Mouse (Mus musculus) cerebellum, postnatal 14 days (tissue): ENCODE measurements at regions not wholly inside any gene's neighbourhood (a gene's known extent, or its start where the extent isn't known, plus 50 kb on each side); places are given as distances from the start of the nearest gene placed in this dataset.
"Not testable (repeated sequence)": the region's sequence is repeated elsewhere in the genome, so short reads cannot be mapped to it uniquely, and the experiment has no call there.

Experiments
- DNase-seq, 2 experiments: peaks; one replicate each; pipeline ENCODE4 v3.0.0; 2021; ENCODE audit warnings: mixed read lengths in 2 of 2

DNA sequence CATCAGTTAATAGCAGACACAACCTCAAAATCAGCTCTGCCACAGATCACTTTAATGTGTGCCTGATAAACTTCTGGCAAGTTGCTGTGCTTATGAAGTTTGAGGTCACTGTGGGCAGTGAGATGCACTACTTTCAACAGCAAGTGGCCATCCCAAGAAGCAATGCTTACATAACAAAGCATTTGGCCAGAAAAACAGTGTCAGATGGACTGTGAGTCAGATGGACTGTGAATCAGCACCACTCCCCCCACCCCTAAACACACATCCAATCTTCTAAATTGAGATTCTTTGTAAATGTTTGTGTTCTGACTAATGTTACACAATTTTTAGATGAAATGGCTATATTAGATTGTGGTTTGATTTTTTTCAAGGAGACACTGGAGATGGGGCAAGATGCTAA, 550.7 kb downstream of the Nxph1 start:
- DNase-seq: peak; percentile 3 to 26

GRCm38 (mm10) chr6:9534395-9534794, 586.2 kb downstream of the Nxph1 start:
- no peak for DNase-seq

DNA sequence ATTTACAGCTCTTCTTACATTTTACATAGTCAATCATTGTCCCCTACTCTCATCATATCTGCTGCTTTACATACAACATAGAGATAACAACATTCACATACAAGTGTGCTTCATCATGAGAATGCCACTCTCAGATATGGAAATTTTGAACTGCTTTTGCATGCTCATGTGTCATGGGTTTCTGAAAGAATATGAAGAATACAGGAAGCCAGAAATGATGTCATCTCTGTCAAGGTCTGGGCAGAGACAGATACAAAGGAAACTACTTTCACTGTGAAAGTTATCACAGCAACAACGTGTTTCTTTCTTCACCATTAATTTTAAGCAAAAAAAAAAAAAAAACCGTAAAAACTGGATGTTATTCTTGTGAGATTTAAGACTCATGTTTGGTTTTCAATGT, 590.5 kb downstream of the Nxph1 start:
- no peak for DNase-seq

DNA sequence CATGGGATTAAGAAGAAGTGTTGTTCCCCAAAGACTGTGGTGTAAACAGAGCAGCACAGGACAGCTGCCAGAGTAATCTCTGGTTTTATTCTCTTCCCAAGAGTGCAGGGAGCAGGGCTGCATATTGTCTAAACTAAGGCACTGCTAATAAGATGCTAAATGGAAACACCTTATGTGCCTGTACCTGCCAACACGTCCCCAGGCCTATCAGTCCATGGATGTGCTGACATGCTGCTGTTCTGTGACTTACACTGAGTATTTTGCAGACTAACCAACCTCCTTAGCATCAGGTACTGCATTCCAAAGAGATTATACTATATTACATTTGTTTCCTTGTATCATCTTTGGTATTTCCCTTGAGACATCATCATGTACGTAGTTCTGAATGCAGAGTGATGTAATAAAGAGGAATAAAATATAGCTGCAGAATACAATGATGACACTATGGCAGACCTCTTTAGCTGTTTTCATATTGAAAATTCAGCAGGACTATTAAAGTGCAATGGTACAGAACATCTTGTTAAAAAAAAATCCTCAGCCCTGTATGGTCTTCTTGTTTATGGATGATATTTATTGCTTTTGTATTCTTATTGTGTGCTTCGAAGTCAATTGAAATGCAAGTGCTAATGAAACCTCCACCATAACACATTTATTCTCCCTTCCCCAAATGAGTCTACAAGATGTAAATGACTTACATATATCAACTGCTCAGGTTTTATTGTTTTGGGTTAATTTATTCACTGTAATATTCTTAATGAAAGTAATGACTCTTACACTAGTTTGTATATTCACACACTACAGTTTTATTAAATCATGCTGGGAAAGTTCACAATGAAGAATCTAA, 602.1 kb downstream of the Nxph1 start:
- DNase-seq: no peak

GRCm38 (mm10) chr6:9563290-9564044, 615.2 kb downstream of the Nxph1 start:
- no peak for DNase-seq

GRCm38 (mm10) chr6:9571787-9572186, 623.6 kb downstream of the Nxph1 start:
- no peak for DNase-seq

DNA sequence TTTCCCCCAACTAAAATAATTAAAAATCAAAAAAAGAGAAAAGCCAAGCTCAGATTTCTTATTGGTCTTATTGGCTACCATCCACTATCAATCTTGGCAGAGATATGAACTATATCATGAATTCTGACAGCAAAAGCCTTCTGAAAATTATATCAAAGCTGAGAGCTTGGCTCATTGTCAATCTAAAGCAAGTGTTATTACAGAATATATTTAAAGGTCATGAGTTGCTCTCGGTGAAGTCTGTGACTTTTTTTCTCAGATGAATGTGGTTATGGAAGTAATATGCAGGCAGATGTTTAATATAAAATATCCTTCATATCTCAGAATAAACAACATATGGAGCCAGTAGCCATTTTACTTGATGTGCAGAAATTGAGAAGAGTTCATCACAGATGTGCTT, 645.2 kb downstream of the Nxph1 start:
- DNase-seq: no peak

- no peak for DNase-seq
These were observed 651.2 kb downstream of the Nxph1 start for GRCm38 (mm10) chr6:9599418-9599817.

GRCm38 (mm10) chr6:9633931-9634330, 685.7 kb downstream of the Nxph1 start:
- no peak for DNase-seq

- not testable (repeated sequence) for DNase-seq
These were observed 695.2 kb downstream of the Nxph1 start for GRCm38 (mm10) chr6:9643456-9643855.

DNA sequence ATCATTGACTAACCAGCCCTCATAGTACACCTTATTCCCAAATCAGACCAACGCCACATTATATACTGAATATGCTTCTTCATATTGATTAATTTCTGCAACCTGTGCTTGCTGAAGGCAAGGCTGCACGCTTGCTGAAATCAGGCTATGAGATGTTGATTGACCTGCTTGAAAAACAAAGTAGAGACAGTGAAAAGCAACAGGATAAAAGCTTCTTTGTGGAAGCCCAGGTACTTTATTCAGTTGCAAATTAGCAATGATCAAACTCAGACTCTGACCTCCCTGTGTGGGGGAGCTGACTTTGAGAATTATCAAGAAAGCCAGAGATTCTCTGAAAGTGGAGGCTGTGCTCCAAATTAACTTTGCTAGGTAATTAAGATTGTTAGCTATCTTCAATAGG, 695.7 kb downstream of the Nxph1 start:
- not testable (repeated sequence) for DNase-seq

DNA sequence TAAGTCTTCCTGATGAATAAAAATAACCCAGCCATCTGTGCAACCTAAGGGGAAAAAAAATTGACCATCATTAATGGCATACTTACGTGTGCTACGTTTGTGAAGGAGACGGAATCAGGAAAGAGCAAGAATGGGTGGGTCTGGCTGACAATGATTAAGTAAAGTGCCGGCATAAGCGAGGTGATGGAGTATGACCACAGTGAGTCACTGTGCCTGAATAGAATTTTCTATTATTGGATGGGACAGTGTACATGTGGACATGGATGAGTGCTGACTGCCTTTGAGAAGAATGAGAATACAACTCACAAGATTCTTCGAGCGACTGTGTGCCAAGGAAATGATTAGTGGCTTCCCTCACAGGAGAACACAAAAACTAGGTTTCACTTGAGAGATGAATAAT, 711.4 kb downstream of the Nxph1 start:
- no peak for DNase-seq

- no peak for DNase-seq
These were observed 737.0 kb downstream of the Nxph1 start for GRCm38 (mm10) chr6:9685182-9685581.

GRCm38 (mm10) chr6:9693714-9694113, 745.5 kb downstream of the Nxph1 start:
- DNase-seq: no peak

DNA sequence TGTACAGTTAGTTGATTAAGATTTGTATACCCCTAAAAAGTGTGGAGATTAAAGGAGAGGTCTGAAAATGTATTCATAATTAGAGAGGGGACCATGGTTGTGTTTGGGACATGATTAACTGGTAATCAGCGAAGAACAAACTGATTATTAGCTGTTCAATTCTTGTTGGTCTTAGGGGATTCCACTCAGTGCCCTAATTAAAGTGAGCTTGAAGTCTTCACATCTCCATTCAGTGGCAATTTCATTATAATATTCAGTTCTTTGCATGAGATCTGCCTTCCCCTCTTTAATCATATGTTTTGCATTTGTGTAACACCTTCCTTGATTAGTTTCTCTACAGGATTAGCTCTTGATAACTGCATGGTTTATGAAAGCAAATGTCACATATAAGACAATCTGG, 749.5 kb downstream of the Nxph1 start:
- no peak for DNase-seq

GRCm38 (mm10) chr6:9698193-9698592, 750.0 kb downstream of the Nxph1 start:
- no peak for DNase-seq
